Mouse (Mus musculus) CH12.LX (cell line): Measurements from ENCODE around the gene Eya2. TPM values are rescaled to one million over a fixed set of nuclear protein-coding genes. Genes with fewer than 3 reads are reported as not detected.

Experiments used
- DNase-seq: peaks from one replicate; pipeline ENCODE4 v3.0.0-alpha.2; 2013; ENCODE audit errors: extremely low read depth
- H3K27ac ChIP-seq: 2 replicates; pipeline ENCODE4 v1.5.1; 2012; ENCODE audit warnings: low read depth, mild to moderate bottlenecking, control low read depth, moderate library complexity; ENCODE audit not compliant: insufficient read depth
- H3K27me3 ChIP-seq: replicated peaks from 2 replicates; pipeline ENCODE3; 2012; ENCODE audit warnings: inconsistent platforms
- H3K36me3 ChIP-seq, 2 experiments: replicated peaks in 1 of 2; 2 replicates each; pipeline versions ENCODE3 to v1.6.1; 2012; ENCODE audit warnings: inconsistent platforms in 1 of 2, low read length in 1 of 2, mild to moderate bottlenecking in 1 of 2, mixed read lengths in 1 of 2, moderate library complexity in 1 of 2; ENCODE audit not compliant: control insufficient read depth in 1 of 2, insufficient read depth in 1 of 2
- H3K4me1 ChIP-seq, 2 experiments: 2 replicates each; pipeline ENCODE4 v1.6.1; 2012; ENCODE audit warnings: inconsistent platforms in 1 of 2, moderate library complexity in 1 of 2; ENCODE audit not compliant: insufficient read depth in 2 of 2, control insufficient read depth in 1 of 2
- H3K4me2 ChIP-seq: 2 replicates; pipeline ENCODE4 v1.6.1; 2012; ENCODE audit warnings: low read depth, mild to moderate bottlenecking, control low read depth; ENCODE audit not compliant: poor library complexity, insufficient read depth, severe bottlenecking
- H3K4me3 ChIP-seq, 3 experiments: fragments of 150-350 bp in 1 of 3; sonication (generic) in 1 of 3; replicated peaks in 1 of 3; 2 replicates each; pipeline versions ENCODE3 to v1.5.1; 2011 to 2012; ENCODE audit warnings: low read depth in 2 of 3, low read length in 2 of 3, mild to moderate bottlenecking in 2 of 3, moderate library complexity in 2 of 3, control low read depth in 1 of 3, improper control_type of control experiment in 1 of 3, inconsistent platforms in 1 of 3, mixed read lengths in 1 of 3; ENCODE audit not compliant: poor library complexity in 1 of 3
- H3K79me2 ChIP-seq: replicated peaks from 2 replicates; pipeline ENCODE4 v1.6.1; 2012; ENCODE audit warnings: mild to moderate bottlenecking, moderate library complexity; ENCODE audit not compliant: control insufficient read depth, poor library complexity, insufficient read depth, severe bottlenecking; ENCODE audit errors: extremely low read depth
- H3K9ac ChIP-seq: 2 replicates; pipeline ENCODE4 v1.6.1; 2012; ENCODE audit warnings: low read depth, mild to moderate bottlenecking, control low read depth, moderate library complexity; ENCODE audit not compliant: insufficient read depth
- H3K9me3 ChIP-seq: replicated peaks from 2 replicates; pipeline ENCODE3; 2012; ENCODE audit warnings: low read length, inconsistent platforms, mixed read lengths
- POLR2AphosphoS2 ChIP-seq: IDR thresholded peaks from 2 replicates; pipeline ENCODE4 v1.6.1; 2011; ENCODE audit warnings: low read depth, low read length, improper control_type of control experiment
- ZKSCAN1 ChIP-seq: IDR thresholded peaks from 2 replicates; pipeline ENCODE4 v1.6.1; 2012; ENCODE audit warnings: low read depth, inconsistent platforms, low read length, improper control_type of control experiment, borderline replicate concordance
- dilution Hi-C: fragments of 300-500 bp; cut with MboI; formaldehyde crosslinking; loops from 2 replicates; pipeline ENCODE4 v1.14.3; 2020; ENCODE audit warnings: low sequenced_read_pairs; ENCODE audit not compliant: extremely low pct_unique_long_range_greater_than_20kb, extremely low pct_ligation_motif_present
- in situ Hi-C: fragments of 300-500 bp; cut with MboI; formaldehyde crosslinking; loops from 3 replicates; pipeline ENCODE4 v1.14.3; 2019; ENCODE audit warnings: low sequenced_read_pairs, low pct_ligation_motif_present, low pct_unique_long_range_greater_than_20kb, mixed read lengths
- polyA plus RNA-seq: library from polyadenylated mRNA; unstranded; fragments of >175 nt; gene quantifications from 2 replicates; pipeline ENCODE4 v1.2.1, GENCODE M21; 2012; ENCODE audit warnings: low read depth; ENCODE audit not compliant: insufficient read length
- total RNA-seq, 2 experiments: library from RNA; depleted of rRNA; stranded (reverse); fragments of 300-350 nt in 1 of 2; fragments of >200 nt in 1 of 2; gene quantifications; 2 replicates each; pipeline ENCODE4 v1.2.3; 2012 to 2014

Eya2 gene
- total and polyA plus RNA-seq, 3 experiments, result not detected

DNA sequence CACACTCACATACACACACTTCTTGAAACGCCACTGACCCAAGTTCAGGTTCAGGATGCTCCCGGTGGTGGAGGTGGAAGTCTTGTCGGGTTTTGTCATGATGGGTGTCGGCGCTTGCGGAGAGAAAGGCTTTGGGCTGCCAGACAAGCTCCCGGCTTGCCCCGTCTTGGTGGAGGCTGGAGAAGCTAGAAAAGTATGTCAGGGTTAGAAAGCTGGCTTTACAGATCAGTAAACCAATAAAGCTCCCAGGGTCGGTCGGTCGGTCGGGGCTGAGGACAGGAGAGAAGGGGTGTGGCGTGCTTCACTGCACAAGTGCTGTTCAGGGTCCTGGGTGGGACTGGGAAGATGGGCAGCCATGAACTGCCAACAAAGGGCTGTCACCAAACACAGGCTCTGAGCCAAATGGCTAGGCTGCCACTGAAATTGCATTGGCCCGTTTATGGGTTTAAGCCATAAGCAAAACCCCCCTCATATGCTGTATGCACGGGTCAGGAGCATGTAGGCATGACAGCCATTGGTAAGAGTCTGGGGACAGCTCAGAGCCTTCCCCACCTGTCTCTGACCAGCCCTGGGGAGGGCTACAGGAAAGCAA is 225.8 kb downstream of the Eya2 start:
- in situ Hi-C loops (loop anchor here (5.0 kb wide), 1 partner anchor 92 kb away; no protein-coding TSS in a partner anchor), dilution Hi-C loops (no loop called here)
- Histone ChIP-seq H3K4me2 (no peak overlapping the region), H3K4me3 (no peak overlapping the region), H3K27me3 (no peaks in the 10 kb centered on the region), H3K79me2 (peaks cover 22% of the 10 kb centered on the region), H3K4me1 (peaks cover 0 to 41% of the 10 kb centered on the region in 2 experiments; a peak in 3 of 4 replicates), H3K9me3 (no peaks in the 10 kb centered on the region), H3K36me3 (peaks cover 93 to 99% of the 10 kb centered on the region in 2 experiments), H3K9ac (no peak overlapping the region), H3K27ac (no peak overlapping the region)
- no peak for DNase-seq
- no peak for TF ChIP-seq POLR2AphosphoS2
- TF ChIP-seq ZKSCAN1, result no peak

Other genes starting within 250 kb of the Eya2 start
- not detected in 2 replicates for gene Zfp663, start 226.3 kb upstream of the Eya2 start, total RNA-seq (2012; rRNA removed)
- not detected in 2 replicates for gene Zfp663, start 226.3 kb upstream of the Eya2 start, total RNA-seq (2014; rRNA removed)
- not detected in 2 replicates for gene Zfp663, start 226.3 kb upstream of the Eya2 start, polyA plus RNA-seq
- not detected in 2 replicates for gene Zfp334, start 206.8 kb upstream of the Eya2 start, total RNA-seq (2012; rRNA removed)
- gene Zfp334, start 206.8 kb upstream of the Eya2 start, total RNA-seq (2014; rRNA removed), result not detected in 2 replicates
- not detected in 2 replicates for gene Zfp334, start 206.8 kb upstream of the Eya2 start, polyA plus RNA-seq
- gene Ocstamp, start 194.6 kb upstream of the Eya2 start, total RNA-seq (2012; rRNA removed), result not detected in 2 replicates
- not detected in 2 replicates for gene Ocstamp, start 194.6 kb upstream of the Eya2 start, total RNA-seq (2014; rRNA removed)
- gene Ocstamp, start 194.6 kb upstream of the Eya2 start, polyA plus RNA-seq, result not detected in 2 replicates
- not detected in 2 replicates for gene Slc13a3, start 121.8 kb upstream of the Eya2 start, total RNA-seq (2012; rRNA removed)
- gene Slc13a3, start 121.8 kb upstream of the Eya2 start, total RNA-seq (2014; rRNA removed), result not detected in 2 replicates
- gene Slc13a3, start 121.8 kb upstream of the Eya2 start, polyA plus RNA-seq, result not detected in 2 replicates
- 17.5 and 20.3 TPM in 2 replicates for gene Trp53rka, start 101.7 kb upstream of the Eya2 start, total RNA-seq (2012; rRNA removed)
- 12.1 and 13.0 TPM in 2 replicates for gene Trp53rka, start 101.7 kb upstream of the Eya2 start, total RNA-seq (2014; rRNA removed)
- gene Trp53rka, start 101.7 kb upstream of the Eya2 start, polyA plus RNA-seq, result 14.8 and 16.0 TPM in 2 replicates
- not detected in 2 replicates for gene Slc2a10, start 91.2 kb upstream of the Eya2 start, total RNA-seq (2012; rRNA removed)
- not detected in 2 replicates for gene Slc2a10, start 91.2 kb upstream of the Eya2 start, total RNA-seq (2014; rRNA removed)
- not detected in 2 replicates for gene Slc2a10, start 91.2 kb upstream of the Eya2 start, polyA plus RNA-seq